Mouse (Mus musculus): ENCODE data around the gene Rdh19.
"Not testable (repeated sequence)": the region's sequence is repeated elsewhere in the genome, so short reads cannot be mapped to it uniquely, and the experiment has no call there.

Gene Rdh19

DNA sequence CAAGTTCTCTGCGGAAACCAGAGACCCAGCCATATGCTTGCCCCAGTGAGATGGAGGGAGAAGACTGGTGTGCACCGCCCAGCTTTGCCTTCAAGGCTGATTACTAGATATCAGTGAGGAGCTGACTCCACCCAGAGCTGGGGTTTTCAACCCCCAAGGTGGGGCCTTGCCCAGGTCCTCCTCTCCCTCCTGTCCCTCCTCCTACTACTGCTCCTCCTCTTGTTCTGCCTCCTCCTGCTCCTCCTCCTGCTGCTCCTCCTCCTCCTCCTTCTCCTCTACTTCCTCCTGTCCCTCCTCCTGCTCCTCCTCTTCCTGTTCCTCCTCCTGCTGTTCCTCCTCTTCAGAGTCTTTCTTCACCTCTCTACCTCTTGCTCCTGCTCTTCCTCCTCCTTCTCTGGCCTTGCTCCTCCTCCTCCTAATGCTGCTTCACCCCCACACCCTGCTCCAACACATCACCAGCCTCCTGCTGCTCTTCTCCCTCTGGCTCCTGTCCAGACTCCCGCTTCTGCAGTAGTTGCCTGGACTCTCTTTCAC is 29.5 kb downstream of the Rdh19 start:
- DNase-seq (ENCODE audit: low read depth), result no peak

DNA sequence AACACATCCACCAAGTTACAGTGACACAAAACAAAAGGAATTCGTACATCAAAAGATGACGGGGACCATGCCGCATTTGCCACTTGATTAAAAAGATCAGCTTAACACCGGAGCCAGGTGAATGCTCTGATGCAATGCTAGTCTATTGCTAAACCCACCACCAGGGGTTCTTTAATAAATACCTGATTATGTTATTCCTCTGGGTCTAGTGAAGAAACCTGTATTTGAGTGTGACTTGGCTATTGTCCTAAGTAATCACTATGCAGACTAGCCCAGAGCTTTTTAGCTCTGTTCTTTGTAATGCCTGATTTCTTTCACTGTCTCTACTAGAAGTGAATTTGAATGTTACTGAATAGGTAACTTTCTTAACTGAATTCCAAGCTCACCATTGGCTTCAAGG is 31.3 kb downstream of the Rdh19 start:
- DNase-seq (ENCODE audit: low read depth), result no peak

DNA sequence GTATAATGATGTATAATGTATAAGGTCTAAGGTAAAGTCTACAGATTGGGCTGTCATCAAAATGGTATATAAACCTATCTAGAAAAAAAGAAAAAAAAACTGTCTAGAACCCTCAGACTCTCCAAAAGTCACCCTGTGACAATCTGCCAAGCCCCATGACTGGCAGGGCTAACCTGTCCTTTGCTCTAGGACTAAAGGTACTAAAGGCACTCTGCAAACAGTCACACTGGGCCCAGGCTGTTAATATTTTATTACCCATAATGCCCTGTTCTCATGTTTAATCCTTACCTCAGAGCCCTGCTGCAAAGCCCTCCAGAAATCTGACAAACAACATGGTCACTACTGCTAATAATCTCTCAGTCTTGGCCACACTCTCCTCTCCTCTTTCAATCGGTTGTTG is 36.8 kb downstream of the Rdh19 start:
- no peak for DNase-seq (ENCODE audit: low read depth)

DNA sequence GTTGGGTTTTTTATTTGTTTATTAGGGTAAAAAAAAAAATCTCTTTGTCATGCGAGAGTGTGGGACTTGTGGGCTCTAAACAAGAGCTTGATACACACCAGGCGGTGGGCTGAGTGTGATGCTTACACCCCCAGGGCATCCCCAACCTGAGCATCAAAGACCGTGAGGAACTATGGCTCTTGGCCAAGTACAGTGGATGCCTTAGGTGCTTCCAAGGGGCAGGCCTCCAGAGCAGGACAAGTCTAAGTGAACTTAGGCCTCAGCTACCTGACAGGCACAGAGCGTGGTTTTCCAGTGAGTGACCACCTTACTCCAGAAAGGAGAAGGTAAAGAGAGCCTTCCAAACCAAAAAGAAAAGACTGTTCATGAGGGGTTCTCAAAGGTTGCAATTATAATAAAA is 37.2 kb downstream of the Rdh19 start:
- no peak for DNase-seq (ENCODE audit: low read depth)

DNA sequence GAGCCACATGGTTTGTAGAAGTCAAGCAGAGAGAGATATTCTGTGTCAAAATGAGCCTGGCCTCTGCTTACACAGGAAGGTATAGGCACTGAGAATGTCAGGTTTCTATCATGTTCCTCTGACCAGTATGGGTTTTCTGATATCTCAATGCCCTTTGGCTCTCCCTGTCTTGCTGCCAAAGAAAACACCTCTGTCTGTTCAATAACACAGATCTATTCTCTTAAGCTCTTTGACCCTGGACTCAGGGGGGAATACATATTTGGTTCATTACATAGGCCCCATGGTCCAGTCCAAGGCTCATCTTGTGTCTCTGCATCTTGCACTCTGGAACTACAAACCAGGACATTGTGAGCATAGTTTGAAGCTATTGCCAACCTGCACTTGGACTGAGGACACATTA is 38.9 kb downstream of the Rdh19 start, which contains the start of gene Rdh7:
TSS of gene Rdh7 (minus strand) at position 213 of the 400 bp plus-strand sequence.
- no peak for DNase-seq (ENCODE audit: low read depth)

DNA sequence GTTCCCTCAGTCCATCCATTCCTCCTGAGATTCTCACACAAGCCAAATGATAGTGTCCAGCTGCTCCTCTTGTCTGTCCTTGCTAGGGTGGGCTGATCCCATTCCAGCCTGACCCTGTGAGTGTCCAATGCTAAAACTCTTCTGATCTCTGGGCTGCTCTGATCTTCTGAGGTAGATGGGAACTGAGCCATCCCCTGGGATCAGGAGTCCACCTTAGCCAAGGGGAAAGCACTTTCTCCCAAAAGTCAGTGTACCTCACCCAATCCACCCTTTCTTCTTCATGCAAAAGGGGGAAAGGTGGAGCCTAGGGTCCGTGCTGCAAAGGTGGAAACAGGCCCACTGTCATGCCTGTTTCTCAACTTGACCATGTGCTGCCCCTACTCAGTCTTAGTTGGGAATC is 41.8 kb downstream of the Rdh19 start:
- no peak for DNase-seq (ENCODE audit: low read depth)

DNA sequence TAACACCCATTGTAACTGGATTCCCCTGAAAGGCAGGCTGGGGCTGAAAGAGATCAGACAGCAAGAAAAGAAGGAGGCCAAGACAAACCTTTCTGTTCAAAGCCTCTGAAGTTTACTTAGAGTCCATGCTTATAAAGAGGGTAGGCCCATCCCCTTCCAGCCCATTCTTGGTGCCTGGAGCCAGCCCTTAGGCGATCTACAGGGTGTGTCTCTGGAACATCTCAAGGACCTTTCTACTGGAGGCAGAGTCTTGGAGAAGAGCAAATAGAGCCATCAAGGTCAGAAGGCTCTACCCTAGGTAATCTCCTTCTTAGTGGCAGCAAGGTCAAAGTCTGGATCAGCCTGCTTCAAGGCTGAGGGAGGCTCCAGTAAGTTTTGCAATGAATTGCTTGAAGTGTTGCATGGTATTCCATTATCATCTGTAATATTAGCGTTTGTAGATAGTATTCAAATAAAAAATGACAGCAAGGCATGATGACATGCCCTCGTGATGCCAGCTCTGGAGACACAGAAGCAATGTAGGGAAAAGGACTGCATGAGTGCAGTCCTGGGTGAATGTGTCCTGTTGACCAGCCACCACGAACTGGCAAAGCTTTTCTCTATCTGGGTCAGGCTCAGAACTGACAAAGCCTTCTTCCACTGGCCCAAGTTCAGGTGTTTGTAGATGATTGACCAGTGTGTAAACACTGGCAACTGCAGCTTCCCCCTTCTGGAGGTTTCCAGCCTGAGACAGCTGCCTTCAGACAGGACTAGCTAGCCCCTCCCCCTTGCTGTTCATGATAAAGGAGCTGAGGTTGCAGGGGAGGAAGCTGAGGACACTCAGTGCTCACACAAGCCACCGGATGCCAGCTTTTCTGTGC is 43.7 kb downstream of the Rdh19 start:
- not testable (repeated sequence) for DNase-seq (ENCODE audit: low read depth)

DNA sequence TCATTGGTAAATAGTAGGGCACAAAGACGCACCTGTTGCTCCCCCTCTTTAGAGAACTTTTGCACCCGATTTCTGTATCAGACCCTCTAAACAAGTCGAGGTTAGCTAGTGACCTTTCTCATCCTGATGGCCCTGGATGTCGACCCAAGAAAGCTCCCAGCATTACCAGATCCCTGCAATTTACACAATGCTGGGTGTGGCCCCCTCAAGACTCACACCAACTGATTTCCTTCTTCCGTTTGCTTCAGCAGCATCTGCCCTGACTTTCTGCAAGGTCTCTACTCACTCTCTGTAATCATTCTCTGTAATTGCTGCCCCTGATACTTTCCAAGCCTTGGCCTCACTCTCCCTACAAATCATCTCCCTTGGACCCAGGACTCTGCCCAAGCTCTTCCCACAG is 47.0 kb downstream of the Rdh19 start:
- no peak for DNase-seq (ENCODE audit: low read depth)

DNA sequence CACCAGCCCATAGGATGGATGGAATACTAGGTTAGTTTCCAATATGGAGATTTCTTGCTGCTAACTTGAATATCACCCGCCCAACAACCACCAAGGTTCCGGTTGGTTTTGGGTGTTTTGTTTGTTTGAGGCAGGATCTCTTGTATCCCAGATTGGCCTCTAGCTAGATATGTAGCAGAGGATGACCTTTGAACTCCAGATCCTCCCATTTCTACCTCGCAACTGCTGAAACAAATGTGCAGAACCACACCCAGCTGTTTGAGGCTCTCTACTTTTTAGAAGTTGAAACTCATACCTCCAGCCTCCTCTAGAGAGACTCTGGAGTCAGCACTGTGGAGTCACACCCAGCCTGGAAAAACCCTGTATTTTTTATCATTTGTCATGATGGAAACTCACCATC is 47.8 kb downstream of the Rdh19 start:
- no peak for DNase-seq (ENCODE audit: low read depth)

DNA sequence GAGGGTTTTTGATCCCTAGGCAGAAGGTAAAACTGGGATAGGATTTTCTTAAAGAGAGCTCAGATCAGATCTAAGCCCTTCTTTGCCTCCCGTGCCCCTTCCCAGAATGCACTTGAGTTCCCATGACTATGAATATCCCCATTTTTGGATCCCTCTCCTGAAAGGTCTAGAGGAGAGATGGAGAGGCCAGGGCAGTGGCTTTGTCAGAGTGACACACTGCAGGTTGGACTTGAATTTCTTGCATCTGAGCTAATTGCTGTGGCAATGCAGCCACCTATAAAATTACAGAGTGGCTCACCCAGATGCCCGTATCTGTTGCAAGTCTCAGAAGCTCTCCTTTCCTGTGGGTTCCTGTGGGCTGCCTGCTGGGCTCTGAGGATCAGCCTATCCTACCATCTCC is 48.5 kb downstream of the Rdh19 start, which contains the start of gene Sdr9c7:
TSS of gene Sdr9c7 (plus strand) at position 301 of the 400 bp plus-strand sequence.
- DNase-seq (ENCODE audit: low read depth), result no peak

DNA sequence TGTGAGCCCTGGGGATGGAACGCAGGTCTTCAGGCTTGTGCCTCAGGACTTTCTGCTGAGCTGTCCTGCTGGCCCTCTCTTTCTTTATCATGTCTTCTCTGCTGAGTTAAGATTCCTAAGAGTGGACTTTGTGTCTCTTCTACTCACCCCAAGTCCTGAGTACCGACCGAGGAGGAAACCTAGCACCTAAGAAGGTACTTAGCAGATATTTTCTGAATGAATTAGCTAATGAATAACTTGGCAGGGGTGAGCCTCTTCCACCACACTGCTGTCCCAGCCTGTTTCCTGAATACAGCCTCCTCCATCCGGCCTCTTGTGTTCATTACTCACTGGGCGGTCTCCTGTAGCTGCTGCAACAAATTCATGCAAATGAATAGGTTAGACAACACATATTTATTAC is 50.1 kb downstream of the Rdh19 start:
- DNase-seq (ENCODE audit: low read depth), result no peak

DNA sequence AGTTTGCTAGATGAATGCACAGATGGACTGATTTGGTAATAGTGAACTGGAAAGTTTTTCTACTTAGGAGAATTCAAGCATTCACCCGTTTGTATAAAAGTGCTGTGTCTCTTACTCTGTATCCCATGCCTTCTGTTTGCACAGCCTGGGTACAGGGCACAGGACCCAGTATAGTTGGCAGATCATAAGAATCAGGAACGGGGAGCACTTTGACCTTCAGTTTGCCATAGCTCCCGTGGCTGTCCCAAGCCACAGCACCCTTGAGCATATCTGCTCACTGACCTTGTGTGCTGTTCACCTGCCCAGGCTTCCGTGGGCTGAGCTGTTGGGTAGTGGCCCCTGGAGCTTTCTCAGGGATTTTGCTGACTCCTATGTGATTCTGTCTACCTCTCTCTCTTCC is 52.0 kb downstream of the Rdh19 start:
- DNase-seq (ENCODE audit: low read depth), result no peak

DNA sequence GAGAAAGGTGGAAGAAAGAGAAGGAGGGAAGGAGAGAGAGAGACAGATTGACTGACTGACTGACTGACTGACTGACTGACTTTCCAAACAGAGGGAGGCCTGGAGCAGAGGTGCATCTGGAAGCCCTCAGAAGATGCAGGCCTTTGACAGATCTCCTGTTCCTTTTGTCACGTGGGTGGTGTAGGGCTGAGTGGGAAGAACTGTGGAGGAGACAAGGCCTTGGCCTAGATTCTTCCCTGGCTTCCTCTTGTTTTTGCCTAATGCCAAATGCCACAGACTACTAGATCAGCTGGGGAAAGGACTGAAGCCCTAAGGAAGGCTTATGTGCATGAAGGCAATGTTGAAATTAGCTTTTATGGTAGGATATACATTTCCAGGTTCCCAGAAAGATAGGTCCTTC is 53.4 kb downstream of the Rdh19 start:
- DNase-seq (ENCODE audit: low read depth), result no peak

DNA sequence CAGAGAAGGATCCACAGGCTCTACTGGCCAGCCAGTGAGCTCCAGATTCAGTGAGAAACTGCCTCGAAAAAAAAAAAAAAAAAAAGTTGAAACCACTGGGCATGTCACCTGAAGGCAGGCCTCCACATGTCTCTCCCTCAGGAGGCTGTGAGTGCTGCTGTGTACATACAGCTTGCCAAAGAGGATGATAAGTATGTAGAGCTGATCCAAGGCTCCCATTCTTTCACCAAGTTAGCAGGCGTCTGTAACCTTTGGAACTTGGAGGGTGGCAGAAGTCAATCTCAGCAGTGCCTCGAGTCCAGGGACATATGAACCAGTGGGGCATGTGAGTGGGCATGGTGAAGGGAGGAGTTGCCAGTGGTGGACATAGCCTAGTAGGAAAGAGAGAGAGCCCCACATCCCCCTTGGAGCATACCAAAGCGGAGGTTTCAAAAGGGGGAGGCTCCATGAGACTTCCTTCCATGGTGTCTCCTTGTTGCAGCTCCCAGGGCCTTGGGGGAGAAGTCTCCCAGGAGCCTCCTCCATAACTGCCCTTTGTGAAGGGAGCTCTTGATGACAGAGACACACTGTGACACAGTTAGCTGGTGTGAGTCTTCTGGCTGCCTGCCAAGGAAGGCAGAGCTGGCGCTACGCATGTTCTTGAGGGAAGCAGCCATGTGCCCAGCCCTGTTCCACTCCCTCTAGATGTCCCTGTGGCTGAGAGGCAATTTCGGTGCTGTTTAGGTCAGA is 55.2 kb downstream of the Rdh19 start:
- DNase-seq (ENCODE audit: low read depth), result no peak

DNA sequence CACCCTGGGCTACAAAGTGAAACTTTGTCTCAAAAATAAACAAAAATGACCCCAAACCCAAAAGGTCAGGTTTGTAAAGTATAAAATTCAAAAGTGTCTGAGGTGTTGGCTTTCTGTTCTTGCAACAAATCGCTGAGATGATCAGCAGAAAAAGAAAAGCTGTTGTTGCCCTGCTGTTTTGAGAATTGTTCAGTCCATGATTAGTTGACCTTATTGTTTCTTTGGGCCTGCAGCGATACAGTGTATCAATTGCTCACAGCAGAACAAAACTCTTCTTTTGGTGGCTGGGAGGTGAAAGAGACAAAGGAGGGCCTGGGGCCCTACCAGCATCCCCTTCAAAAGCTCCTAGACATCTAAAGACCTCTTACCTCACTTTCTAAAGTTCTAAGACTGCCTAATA is 56.4 kb downstream of the Rdh19 start:
- no peak for DNase-seq (ENCODE audit: low read depth)

DNA sequence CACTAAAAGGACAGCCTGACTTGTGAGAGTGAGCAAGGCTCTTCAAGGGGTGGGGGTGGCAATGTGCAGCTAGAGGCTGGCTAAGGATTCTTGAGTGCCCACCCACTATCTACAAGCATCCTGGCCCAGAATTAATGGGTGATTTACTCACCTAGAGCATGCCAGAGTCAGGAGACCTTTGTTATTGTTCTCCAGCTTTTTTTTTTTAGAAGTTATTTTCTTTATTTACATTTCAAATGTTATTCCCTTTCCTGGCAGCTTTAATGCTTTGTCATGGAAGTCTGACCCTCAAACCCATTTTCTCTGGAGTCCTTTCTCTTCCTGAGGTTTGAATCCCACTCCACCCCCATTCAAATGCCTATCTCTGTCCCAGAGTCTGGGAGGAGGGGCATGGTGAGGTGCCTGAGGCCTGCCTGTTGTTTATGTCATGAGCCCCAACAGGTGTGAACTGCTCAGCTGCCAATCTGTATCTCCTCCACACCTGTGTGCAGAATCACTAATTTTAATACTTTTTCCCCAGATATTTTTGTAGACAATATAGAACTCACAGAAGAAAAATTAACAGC is 57.7 kb downstream of the Rdh19 start:
- DNase-seq (ENCODE audit: low read depth), result no peak

Measured in fibroblast of lung, adult 2 months (primary cell).